In the genomic region with DNA sequence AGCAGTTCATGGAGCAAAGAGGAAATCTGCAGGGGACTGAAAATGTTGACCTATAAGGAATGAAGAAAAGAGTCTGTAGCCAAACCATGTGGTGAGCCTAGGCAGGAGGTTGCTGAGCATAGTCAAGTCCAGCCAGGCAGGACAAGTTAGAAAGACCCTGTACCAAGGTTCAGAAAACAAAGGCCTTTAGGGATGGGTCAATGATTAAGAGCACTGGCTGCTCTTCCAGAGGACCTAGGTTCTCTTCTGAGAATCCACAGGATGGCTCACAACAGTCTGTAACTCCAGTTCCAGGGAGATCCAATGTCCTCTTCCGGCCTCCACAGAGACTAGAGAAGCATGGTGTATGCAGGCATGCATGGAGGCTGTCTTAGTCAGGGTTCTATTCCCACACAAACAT, we compare ENCODE assay signal across 29 mouse cellular contexts. TPM values are rescaled to one million over a fixed set of nuclear protein-coding genes. Genes with fewer than 3 reads are reported as not detected.
"Had no signal": no experiment of that assay in that cellular context is flagged by ENCODE, and none has a peak within 500 bp of the region (broad histone marks: within the 10 kb centered on the region; RNA-seq: fewer than 3 reads in every experiment).

No protein-coding gene starts in this region.

- H3K36me3 ChIP-seq: heart, embryonic 10.5 days; heart, embryonic 12.5 days; hindbrain, embryonic 10.5 days; hindbrain, embryonic 12.5 days; intestine, embryonic 15.5 days; limb, embryonic 10.5 days; limb, embryonic 12.5 days; liver, embryonic 13.5 days; liver, embryonic 15.5 days had no signal

- H3K4me1 ChIP-seq: heart, embryonic 10.5 days; hindbrain, embryonic 10.5 days; hindbrain, embryonic 12.5 days; intestine, embryonic 15.5 days; limb, embryonic 10.5 days; limb, embryonic 12.5 days; liver, embryonic 13.5 days; liver, embryonic 15.5 days had no signal

- H3K9ac ChIP-seq: heart, embryonic 12.5 days; hindbrain, embryonic 12.5 days; hindbrain, embryonic 14.5 days; intestine, embryonic 15.5 days; limb, embryonic 12.5 days; liver, embryonic 13.5 days; liver, embryonic 15.5 days had no signal

- H3K4me3 ChIP-seq: gastrocnemius, adult 2 months; heart, embryonic 10.5 days; heart, embryonic 12.5 days; hindbrain, embryonic 10.5 days; hindbrain, embryonic 12.5 days; intestine, embryonic 15.5 days; layer of hippocampus, adult 2 months; left cerebral cortex, adult 2 months; limb, embryonic 10.5 days; limb, embryonic 12.5 days; liver, embryonic 13.5 days; liver, embryonic 15.5 days had no signal

- DNase-seq: gastrocnemius, adult 2 months; gastrocnemius, postnatal 10 days; gastrocnemius, postnatal 25 days; heart, postnatal 10 days; heart, postnatal 4 days; kidney, postnatal 14 days; liver; liver, embryonic 13.5 days had no signal

- H3K4me2 ChIP-seq: heart, embryonic 12.5 days; hindbrain, embryonic 12.5 days; hindbrain, embryonic 14.5 days; intestine, embryonic 15.5 days; limb, embryonic 12.5 days; liver, embryonic 11.5 days; liver, embryonic 13.5 days; liver, embryonic 15.5 days had no signal

- H3K27ac ChIP-seq: gastrocnemius, adult 2 months; heart, embryonic 10.5 days; hindbrain, embryonic 10.5 days; hindbrain, embryonic 12.5 days; hindbrain, embryonic 14.5 days; intestine, embryonic 15.5 days; kidney, postnatal 0 days; layer of hippocampus, adult 2 months; left cerebral cortex, adult 2 months; limb, embryonic 10.5 days; limb, embryonic 12.5 days; liver, embryonic 13.5 days; liver, embryonic 15.5 days had no signal

- H3K9me3 ChIP-seq: heart, embryonic 10.5 days; hindbrain, embryonic 10.5 days; hindbrain, embryonic 12.5 days; intestine, embryonic 15.5 days; limb, embryonic 10.5 days; limb, embryonic 12.5 days; liver, embryonic 13.5 days; liver, embryonic 15.5 days had no signal

- H3K27me3 ChIP-seq: heart, embryonic 12.5 days; hindbrain, embryonic 12.5 days; intestine, embryonic 15.5 days; limb, embryonic 12.5 days; liver, embryonic 13.5 days; liver, embryonic 15.5 days had no signal

- ATAC-seq: forebrain, embryonic 16.5 days; hindbrain, embryonic 16.5 days; inflammation-experienced regulatory T-cells, adult 6 months; intestine, embryonic 15.5 days; intestine, postnatal 0 days had no signal

RNA-seq across cellular contexts. Expression of gene Lcn3, which starts 11.2 kb away (rescaled TPM):
- polyA plus RNA-seq: forebrain, embryonic 16.5 days; frontal cortex, adult 2 months; heart, embryonic 10.5 days; heart, embryonic 12.5 days; heart, embryonic 14.5 days; heart, embryonic 16.5 days; hindbrain, embryonic 10.5 days; hindbrain, embryonic 12.5 days; hindbrain, embryonic 14.5 days; hindbrain, embryonic 16.5 days; inflammation-experienced regulatory T-cells, adult 6 months; intestine, embryonic 15.5 days; intestine, postnatal 0 days; kidney, postnatal 0 days; limb, embryonic 10.5 days; limb, embryonic 12.5 days; limb, embryonic 14.5 days; liver, embryonic 11.5 days; liver, embryonic 13.5 days; liver, embryonic 15.5 days had no signal

RNA-seq across cellular contexts. Expression of gene Obp2b, which starts 17.4 kb away (rescaled TPM):
- polyA plus RNA-seq: forebrain, embryonic 16.5 days; frontal cortex, adult 2 months; heart, embryonic 10.5 days; heart, embryonic 12.5 days; heart, embryonic 14.5 days; heart, embryonic 16.5 days; hindbrain, embryonic 10.5 days; hindbrain, embryonic 12.5 days; hindbrain, embryonic 14.5 days; hindbrain, embryonic 16.5 days; inflammation-experienced regulatory T-cells, adult 6 months; intestine, embryonic 15.5 days; intestine, postnatal 0 days; kidney, postnatal 0 days; limb, embryonic 10.5 days; limb, embryonic 12.5 days; limb, embryonic 14.5 days; liver, embryonic 11.5 days; liver, embryonic 13.5 days; liver, embryonic 15.5 days had no signal

RNA-seq across cellular contexts. Expression of gene Lcn11, which starts 22.6 kb away (rescaled TPM):
- polyA plus RNA-seq: forebrain, embryonic 16.5 days; frontal cortex, adult 2 months; heart, embryonic 10.5 days; heart, embryonic 12.5 days; heart, embryonic 14.5 days; heart, embryonic 16.5 days; hindbrain, embryonic 10.5 days; hindbrain, embryonic 12.5 days; hindbrain, embryonic 14.5 days; hindbrain, embryonic 16.5 days; inflammation-experienced regulatory T-cells, adult 6 months; intestine, embryonic 15.5 days; intestine, postnatal 0 days; kidney, postnatal 0 days; limb, embryonic 10.5 days; limb, embryonic 12.5 days; limb, embryonic 14.5 days; liver, embryonic 11.5 days; liver, embryonic 13.5 days; liver, embryonic 15.5 days had no signal

RNA-seq across cellular contexts. Expression of gene Gm13539, which starts 27.9 kb away (rescaled TPM):
- polyA plus RNA-seq: forebrain, embryonic 16.5 days; frontal cortex, adult 2 months; heart, embryonic 10.5 days; heart, embryonic 12.5 days; heart, embryonic 14.5 days; hindbrain, embryonic 10.5 days; hindbrain, embryonic 12.5 days; hindbrain, embryonic 14.5 days; hindbrain, embryonic 16.5 days; inflammation-experienced regulatory T-cells, adult 6 months; intestine, embryonic 15.5 days; intestine, postnatal 0 days; kidney, postnatal 0 days; limb, embryonic 10.5 days; limb, embryonic 12.5 days; limb, embryonic 14.5 days; liver, embryonic 11.5 days; liver, embryonic 13.5 days; liver, embryonic 15.5 days had no signal
